Mouse (Mus musculus) G1E (cell line): ENCODE results near the gene Pfn3.

Experiments
- CTCF ChIP-seq: IDR thresholded peaks from 2 replicates; pipeline ENCODE4 v1.5.1; 2012; ENCODE audit warnings: low read depth, low read length, inconsistent platforms, mixed read lengths
- GATA1 ChIP-seq: IDR thresholded peaks from 2 replicates; pipeline ENCODE4 v1.6.1; 2012; ENCODE audit warnings: borderline replicate concordance, low read length, inconsistent platforms, mixed read lengths
- GATA2 ChIP-seq: IDR thresholded peaks from 2 replicates; pipeline ENCODE4 v1.6.1; 2012; ENCODE audit warnings: low read depth, low read length, inconsistent platforms, borderline replicate concordance
- TAL1 ChIP-seq: conservative IDR thresholded peaks from 2 replicates; pipeline ENCODE4 v1.6.1; 2012; ENCODE audit warnings: low read depth, low read length, inconsistent platforms, mixed read lengths

DNA sequence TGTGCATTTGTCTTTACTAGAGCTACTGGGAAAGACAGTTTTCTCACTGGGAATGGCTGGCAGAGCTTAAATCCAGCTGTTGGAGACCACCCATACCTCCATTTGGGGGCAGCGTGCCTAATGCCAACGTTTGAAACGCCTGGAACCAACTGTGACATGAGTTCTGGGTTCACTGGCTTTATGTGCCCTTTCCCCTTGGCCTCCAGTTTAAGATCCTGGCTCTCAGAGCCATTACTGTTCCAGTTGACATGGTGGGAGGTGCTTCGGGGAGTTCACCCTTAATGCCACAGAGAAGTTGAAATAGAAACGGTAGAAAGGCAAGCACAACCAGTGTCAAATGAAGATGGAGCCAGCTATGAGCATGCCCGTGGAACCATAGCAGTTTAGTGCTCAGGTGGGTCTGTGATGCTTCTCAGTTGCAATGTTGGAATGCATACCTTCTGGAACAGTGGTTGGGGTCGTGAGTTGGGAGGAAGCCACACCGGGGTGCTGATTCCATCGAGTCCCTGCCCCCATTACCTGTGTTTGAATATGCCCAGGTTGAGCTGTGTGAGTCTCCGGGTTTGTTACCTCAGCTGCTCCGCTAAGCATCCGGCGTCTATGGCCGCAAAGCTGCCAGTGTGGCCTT is 48.5 kb upstream of the Pfn3 start:
- TF ChIP-seq GATA1 (no peak), CTCF (no peak), TAL1 (no peak), GATA2 (no peak)
